Mouse (Mus musculus) left cerebral cortex, postnatal 25 days (tissue): ENCODE results near the gene Olfr586. TPM values are rescaled to one million over a fixed set of nuclear protein-coding genes. Genes with fewer than 3 reads are reported as not detected.

Experiments used
- DNase-seq, 2 experiments: peaks; one replicate each; pipeline ENCODE4 v3.0.0; 2022; ENCODE audit warnings: low spot score in 2 of 2, mixed read lengths in 1 of 2
- intact Hi-C: fragments of 180-260 bp; cut with DNase I; formaldehyde crosslinking; loops from one replicate; pipeline ENCODE4 v1.15.1; 2025
- total RNA-seq, 2 experiments: library from RNA; stranded (reverse); gene quantifications; 2 replicates each; pipeline ENCODE4 v1.2.3; 2021

Gene Olfr586
- total RNA-seq, result not detected

DNA sequence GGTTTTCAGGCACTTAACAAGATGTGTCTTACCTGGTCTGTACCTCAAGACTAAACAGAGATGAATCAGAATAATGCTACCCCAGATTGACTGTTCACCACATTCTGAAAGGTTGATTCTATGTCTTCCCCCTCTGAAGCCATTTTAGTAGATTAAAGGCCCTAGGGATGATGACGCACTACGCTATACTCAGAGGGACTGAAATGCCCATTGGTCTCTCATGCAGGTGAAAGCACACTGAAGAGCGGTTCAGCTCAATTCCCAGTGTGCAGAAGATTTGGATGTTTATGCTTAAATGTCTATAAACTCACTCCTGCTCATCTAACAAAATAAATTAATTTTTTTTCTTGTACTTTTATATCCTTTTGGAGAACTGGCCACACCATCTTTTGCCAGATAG lies at the start of gene Olfr586:
Gene Olfr586, minus strand, starts transcription at position 101 of the 400 bp plus-strand sequence.
- intact Hi-C loops, result no loop called here

DNA sequence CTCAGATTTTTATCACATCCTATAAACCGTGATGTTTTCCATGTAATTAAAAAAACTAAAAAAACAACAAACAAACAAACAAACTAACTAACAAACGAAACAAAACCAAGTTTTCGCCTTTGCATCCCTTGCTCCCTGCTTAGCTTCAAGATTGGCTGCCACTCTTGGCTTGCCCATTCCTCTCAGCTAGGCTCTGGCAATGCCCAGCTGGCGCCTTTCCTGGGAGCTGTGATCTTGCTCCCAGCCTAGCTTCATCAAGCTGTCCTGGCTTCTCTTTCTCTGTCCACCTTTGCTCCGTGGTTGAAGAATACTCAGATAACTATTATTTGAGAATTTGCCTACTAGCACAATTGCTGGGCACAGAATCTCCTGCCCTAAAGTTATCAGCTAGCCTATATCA lies 44.3 kb upstream of the Olfr586 start:
- no peak for DNase-seq
- intact Hi-C loops, result no loop called here

More for the DNA sequence above, at the start of gene Olfr586:
- no peak for DNase-seq

DNA sequence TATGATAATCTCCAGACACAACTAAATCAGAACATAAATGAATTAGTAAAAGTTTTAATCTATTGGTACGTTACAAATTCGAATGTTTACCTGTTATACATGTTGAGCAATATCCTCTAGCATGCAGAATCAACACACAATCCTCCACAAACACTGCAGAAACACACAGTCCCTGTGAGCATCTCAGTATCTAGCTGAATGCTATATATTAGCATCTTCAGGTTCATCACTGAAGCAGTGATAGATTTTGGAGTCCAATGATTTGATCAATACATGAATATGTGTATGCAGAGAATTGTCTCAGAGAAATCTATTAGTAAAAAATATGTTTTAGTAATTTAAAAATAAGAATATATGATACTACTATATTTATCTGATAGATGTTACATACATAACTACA lies 30.8 kb upstream of the Olfr586 start, which contains the start of gene Olfr589:
Gene Olfr589, minus strand, starts transcription at position 101 of the 400 bp plus-strand sequence.
- DNase-seq, result no peak
- intact Hi-C loops, result no loop called here

DNA sequence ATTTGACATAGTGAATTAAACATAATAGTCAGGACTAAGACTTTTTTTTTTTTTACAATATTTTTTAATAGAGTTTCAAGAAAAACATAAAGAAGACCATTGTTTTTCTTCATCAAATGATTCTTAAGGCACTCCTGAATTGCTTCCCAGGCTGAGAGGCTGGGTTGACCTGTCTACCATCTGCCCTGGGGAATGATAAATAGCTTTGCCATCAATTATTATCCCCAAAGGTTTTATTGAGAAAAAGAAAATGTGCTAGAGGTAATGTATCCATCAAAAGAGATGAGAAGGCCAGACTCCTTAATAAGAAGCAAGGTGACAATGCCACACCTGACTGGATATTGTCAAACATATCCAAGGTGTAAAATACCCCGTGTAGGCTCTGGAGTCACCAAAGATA lies 15.1 kb upstream of the Olfr586 start, which contains the start of gene Olfr588-ps1:
Gene Olfr588-ps1, plus strand, starts transcription at position 301 of the 400 bp plus-strand sequence.
- DNase-seq, result no peak
- intact Hi-C loops, result no loop called here

DNA sequence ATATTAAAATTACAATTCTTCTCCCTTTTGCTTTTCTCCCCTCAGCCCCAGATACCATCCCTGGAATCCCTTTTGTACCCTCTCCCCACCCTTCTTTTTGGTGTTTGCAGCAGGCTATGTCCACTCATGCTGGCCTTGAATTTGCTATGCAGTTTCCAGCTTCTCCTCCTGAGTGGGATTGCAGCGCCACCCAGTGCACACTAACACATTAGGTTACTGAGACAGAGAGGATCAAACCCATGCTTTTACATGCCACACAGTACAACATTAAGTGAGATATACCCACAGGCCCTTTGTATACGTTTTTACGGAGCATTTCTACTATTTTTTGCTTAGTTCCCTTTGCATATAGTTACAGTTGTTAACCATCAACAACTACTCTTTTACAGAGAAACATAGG lies 6.0 kb downstream of the Olfr586 start:
- no peak for DNase-seq
- intact Hi-C loops, result no loop called here

DNA sequence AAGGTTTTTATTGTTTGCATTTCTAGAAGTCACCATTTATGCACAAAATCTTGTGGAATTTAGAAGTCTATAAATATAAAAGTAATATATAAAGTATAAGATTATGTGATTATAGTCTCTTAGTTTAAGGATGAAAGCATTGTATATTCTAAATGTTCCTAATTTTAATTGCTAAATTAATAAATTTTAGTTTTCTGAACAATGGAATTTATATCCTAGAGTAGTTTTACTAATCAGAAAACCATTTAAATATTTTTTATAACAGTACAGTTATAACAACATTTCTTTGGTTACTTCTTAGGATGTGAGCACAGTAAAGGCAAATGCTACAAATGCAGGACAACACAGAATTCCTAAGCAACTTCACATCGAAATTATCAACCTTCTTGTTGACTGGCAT lies 28.0 kb downstream of the Olfr586 start, which contains the start of gene Olfr585:
Gene Olfr585, plus strand, starts transcription at position 301 of the 400 bp plus-strand sequence.
- DNase-seq, result no peak
- intact Hi-C loops, result no loop called here

DNA sequence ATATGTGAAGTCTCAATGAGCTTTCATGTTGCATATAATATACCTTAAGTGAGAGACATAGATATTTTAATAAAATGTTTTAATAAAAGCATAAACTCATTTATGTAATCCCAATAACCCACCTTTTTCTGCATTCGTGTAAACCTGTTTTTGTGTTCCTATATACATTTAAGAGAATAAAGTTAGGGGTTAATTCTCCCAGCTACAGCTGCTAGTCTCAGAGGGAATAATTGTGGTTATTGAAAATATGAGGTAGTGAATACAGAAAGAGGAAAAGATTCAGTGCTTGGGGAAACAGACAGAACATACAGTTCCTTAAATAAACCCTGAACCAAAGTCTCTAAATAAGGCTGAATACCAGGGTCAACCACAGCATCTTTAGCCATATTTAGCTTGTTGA lies 43.9 kb downstream of the Olfr586 start, which contains the start of gene Olfr584:
Gene Olfr584, plus strand, starts transcription at position 301 of the 400 bp plus-strand sequence.
- intact Hi-C loops, result no loop called here
- no peak for DNase-seq

Other genes starting within 250 kb of the Olfr586 start
- not detected for gene Olfr568, start 248.5 kb downstream of the Olfr586 start, total RNA-seq
- not detected for gene Olfr569, start 234.8 kb downstream of the Olfr586 start, total RNA-seq
- not detected for gene Olfr570, start 231.1 kb downstream of the Olfr586 start, total RNA-seq
- not detected for gene Olfr571, start 208.1 kb downstream of the Olfr586 start, total RNA-seq
- gene Olfr572, start 201.2 kb downstream of the Olfr586 start, total RNA-seq, result not detected
- gene Olfr573-ps1, start 183.1 kb downstream of the Olfr586 start, total RNA-seq, result not detected
- not detected for gene Olfr574, start 177.2 kb downstream of the Olfr586 start, total RNA-seq
- not detected for gene Olfr575, start 166.9 kb downstream of the Olfr586 start, total RNA-seq
- gene Olfr576, start 163.0 kb downstream of the Olfr586 start, total RNA-seq, result not detected
- not detected for gene Olfr577, start 149.7 kb downstream of the Olfr586 start, total RNA-seq
- not detected for gene Olfr578, start 136.3 kb downstream of the Olfr586 start, total RNA-seq
- not detected for gene Olfr582, start 87.6 kb downstream of the Olfr586 start, total RNA-seq
- gene Olfr583, start 74.3 kb downstream of the Olfr586 start, total RNA-seq, result not detected
- not detected for gene Olfr584, start 43.8 kb downstream of the Olfr586 start, total RNA-seq
- gene Olfr585, start 27.9 kb downstream of the Olfr586 start, total RNA-seq, result not detected
- gene Olfr588-ps1, start 15.2 kb upstream of the Olfr586 start, total RNA-seq, result not detected
- not detected for gene Olfr589, start 30.7 kb upstream of the Olfr586 start, total RNA-seq
- gene Olfr591, start 52.7 kb upstream of the Olfr586 start, total RNA-seq, result not detected
- gene Olfr592, start 59.2 kb upstream of the Olfr586 start, total RNA-seq, result not detected
- gene Olfr593, start 86.2 kb upstream of the Olfr586 start, total RNA-seq, result not detected
- not detected for gene Olfr594, start 91.4 kb upstream of the Olfr586 start, total RNA-seq
- not detected for gene Usp17ld, start 126.9 kb upstream of the Olfr586 start, total RNA-seq
- not detected for gene Olfr596, start 180.0 kb upstream of the Olfr586 start, total RNA-seq
- not detected for gene Olfr597, start 190.7 kb upstream of the Olfr586 start, total RNA-seq
- not detected for gene Olfr598, start 197.9 kb upstream of the Olfr586 start, total RNA-seq
- gene Olfr599, start 210.3 kb upstream of the Olfr586 start, total RNA-seq, result not detected
- gene Olfr600, start 224.0 kb upstream of the Olfr586 start, total RNA-seq, result not detected
- not detected for gene Olfr601, start 237.0 kb upstream of the Olfr586 start, total RNA-seq